Mouse (Mus musculus): ENCODE data around the gene Arhgef25. TPM values are rescaled to one million over a fixed set of nuclear protein-coding genes. Genes with fewer than 3 reads are reported as not detected.

Arhgef25 gene
- polyA plus RNA-seq, 1 experiment, result 5.6 TPM

DNA sequence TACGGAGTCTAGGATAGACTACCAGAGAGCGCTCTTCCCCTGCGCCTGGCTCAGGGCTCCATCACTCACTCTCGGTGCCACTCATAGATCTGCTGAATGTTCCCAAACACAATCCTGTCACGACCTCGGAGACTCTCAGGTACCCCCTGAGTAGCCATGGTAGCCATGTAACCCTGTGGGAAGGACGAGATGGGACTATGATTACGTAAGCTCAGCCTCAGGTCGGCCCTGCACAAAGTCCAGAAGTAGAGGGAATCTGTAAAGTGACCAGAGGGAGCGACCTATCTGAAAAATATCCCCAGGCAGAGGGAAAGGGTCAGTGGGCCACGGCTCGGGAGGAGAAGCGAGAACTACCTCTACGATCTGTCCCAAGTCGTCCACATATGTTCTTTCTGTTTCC is 4.4 kb downstream of the Arhgef25 start:
- H3K36me3 ChIP-seq (ENCODE audit: control insufficient read depth, insufficient read depth, low read length), result no peaks in the 10 kb centered on the region
- TF ChIP-seq CTCF (IDR thresholded peaks at IDR 0.05; ENCODE audit: borderline replicate concordance, control insufficient read depth, extremely low read depth, insufficient read depth, low read length, poor library complexity) (no peak), POLR2A (IDR thresholded peaks at IDR 0.05; ENCODE audit: control insufficient read depth, extremely low read depth, insufficient read depth, low read length, poor library complexity) (no peak)
- no peak overlapping the region for H3K4me3 ChIP-seq (ENCODE audit: control insufficient read depth, insufficient read depth, low read length)
- no peak overlapping the region for H3K27ac ChIP-seq (ENCODE audit: control insufficient read depth, insufficient read depth, low read length)
- peaks cover 20% of the 10 kb centered on the region for H3K27me3 ChIP-seq (ENCODE audit: control insufficient read depth, insufficient read depth, low read length)
- no peak for DNase-seq
- H3K4me1 ChIP-seq (replicated peaks; ENCODE audit: control insufficient read depth, insufficient read depth, low read length), result peaks cover 14% of the 10 kb centered on the region; the same call in 1 of the 2 replicates
- WGBS, result 93% methylated on average over 15 of the region's 15 CpGs

GRCm38 (mm10) chr10:127185101-127185500 is 4.8 kb downstream of the Arhgef25 start:
- TF ChIP-seq CTCF (IDR thresholded peaks at IDR 0.05; ENCODE audit: borderline replicate concordance, control insufficient read depth, extremely low read depth, insufficient read depth, low read length, poor library complexity) (no peak), POLR2A (IDR thresholded peaks at IDR 0.05; ENCODE audit: control insufficient read depth, extremely low read depth, insufficient read depth, low read length, poor library complexity) (no peak)
- no peak for DNase-seq
- Histone ChIP-seq H3K36me3 (ENCODE audit: control insufficient read depth, insufficient read depth, low read length) (no peaks in the 10 kb centered on the region), H3K4me3 (ENCODE audit: control insufficient read depth, insufficient read depth, low read length) (no peak overlapping the region), H3K27ac (ENCODE audit: control insufficient read depth, insufficient read depth, low read length) (no peak overlapping the region), H3K27me3 (ENCODE audit: control insufficient read depth, insufficient read depth, low read length) (peaks cover 20% of the 10 kb centered on the region), H3K4me1 (replicated peaks; ENCODE audit: control insufficient read depth, insufficient read depth, low read length) (peaks cover 16% of the 10 kb centered on the region; the same call in 1 of the 2 replicates)
- 81% methylated on average over 9 of the region's 9 CpGs for WGBS

DNA sequence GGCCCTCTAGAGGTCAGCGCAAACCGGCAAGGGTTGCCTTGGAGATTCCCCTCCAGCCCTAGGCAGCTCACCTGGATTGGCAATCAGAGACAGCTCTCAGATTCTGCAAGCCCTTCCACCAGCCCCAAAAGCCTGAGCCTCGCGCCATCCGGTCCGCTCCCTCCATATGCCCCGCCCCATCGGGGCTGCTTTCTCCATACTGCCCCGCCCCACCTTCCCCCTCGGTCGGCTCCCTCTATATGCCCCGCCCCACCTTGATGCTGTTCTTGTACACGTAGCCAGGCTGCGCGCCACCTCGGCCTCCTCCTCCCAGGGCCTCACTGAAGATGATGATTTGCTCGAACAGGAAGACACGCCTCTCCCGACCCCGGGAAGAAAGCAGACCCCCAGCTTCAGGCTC is 6.1 kb downstream of the Arhgef25 start:
- 33% methylated on average over 20 of the region's 20 CpGs for WGBS
- H3K36me3 ChIP-seq (ENCODE audit: control insufficient read depth, insufficient read depth, low read length), result no peaks in the 10 kb centered on the region
- DNase-seq, result no peak
- H3K27me3 ChIP-seq (ENCODE audit: control insufficient read depth, insufficient read depth, low read length), result peaks cover 13% of the 10 kb centered on the region
- 0 out of 2 replicates have a peak, but pooled peaks cover 9% of the 10 kb centered on the region for H3K4me1 ChIP-seq (replicated peaks; ENCODE audit: control insufficient read depth, insufficient read depth, low read length)
- no peak overlapping the region for H3K4me3 ChIP-seq (ENCODE audit: control insufficient read depth, insufficient read depth, low read length)
- H3K27ac ChIP-seq (ENCODE audit: control insufficient read depth, insufficient read depth, low read length), result no peak overlapping the region
- TF ChIP-seq CTCF (IDR thresholded peaks at IDR 0.05; ENCODE audit: borderline replicate concordance, control insufficient read depth, extremely low read depth, insufficient read depth, low read length, poor library complexity), result no peak
- no peak for TF ChIP-seq POLR2A (IDR thresholded peaks at IDR 0.05; ENCODE audit: control insufficient read depth, extremely low read depth, insufficient read depth, low read length, poor library complexity)

DNA sequence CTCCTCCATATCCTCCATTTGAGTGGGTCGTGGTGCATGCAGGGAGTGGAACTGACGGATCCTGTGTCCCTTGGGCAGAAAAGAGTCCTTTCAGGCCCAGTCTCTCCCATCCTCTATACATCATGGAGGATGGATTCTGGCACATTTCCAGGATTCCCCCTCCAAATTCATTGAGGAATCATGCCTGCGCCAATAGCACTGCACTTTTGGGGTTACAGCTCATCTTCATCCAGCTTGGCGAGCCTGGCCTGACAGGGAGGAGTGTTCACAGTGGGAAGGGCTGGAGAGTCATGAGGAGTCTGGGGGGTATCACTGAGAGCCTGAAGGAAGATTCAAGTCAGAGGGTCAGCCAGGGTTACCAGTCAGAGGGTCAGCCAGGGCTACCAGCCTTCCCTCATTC is 7.3 kb downstream of the Arhgef25 start:
- no peak for DNase-seq
- Histone ChIP-seq H3K4me3 (ENCODE audit: control insufficient read depth, insufficient read depth, low read length) (no peak overlapping the region), H3K27ac (ENCODE audit: control insufficient read depth, insufficient read depth, low read length) (no peak overlapping the region), H3K36me3 (ENCODE audit: control insufficient read depth, insufficient read depth, low read length) (no peaks in the 10 kb centered on the region), H3K4me1 (replicated peaks; ENCODE audit: control insufficient read depth, insufficient read depth, low read length) (peaks cover 15% of the 10 kb centered on the region; the same call in 1 of the 2 replicates), H3K27me3 (ENCODE audit: control insufficient read depth, insufficient read depth, low read length) (peaks cover 16% of the 10 kb centered on the region)
- TF ChIP-seq CTCF (IDR thresholded peaks at IDR 0.05; ENCODE audit: borderline replicate concordance, control insufficient read depth, extremely low read depth, insufficient read depth, low read length, poor library complexity) (no peak), POLR2A (IDR thresholded peaks at IDR 0.05; ENCODE audit: control insufficient read depth, extremely low read depth, insufficient read depth, low read length, poor library complexity) (no peak)
- 94% methylated on average over 4 of the region's 4 CpGs for WGBS

- H3K27ac ChIP-seq (ENCODE audit: control insufficient read depth, insufficient read depth, low read length), result no peak overlapping the region
- 76% methylated on average over 6 of the region's 6 CpGs for WGBS
- peaks cover 25% of the 10 kb centered on the region for H3K4me1 ChIP-seq (replicated peaks; ENCODE audit: control insufficient read depth, insufficient read depth, low read length)
- peaks cover 12% of the 10 kb centered on the region; the same call in 1 of the 2 replicates for H3K27me3 ChIP-seq (ENCODE audit: control insufficient read depth, insufficient read depth, low read length)
- TF ChIP-seq CTCF (IDR thresholded peaks at IDR 0.05; ENCODE audit: borderline replicate concordance, control insufficient read depth, extremely low read depth, insufficient read depth, low read length, poor library complexity), result no peak
- no peak for TF ChIP-seq POLR2A (IDR thresholded peaks at IDR 0.05; ENCODE audit: control insufficient read depth, extremely low read depth, insufficient read depth, low read length, poor library complexity)
- H3K36me3 ChIP-seq (ENCODE audit: control insufficient read depth, insufficient read depth, low read length), result no peaks in the 10 kb centered on the region
- H3K4me3 ChIP-seq (ENCODE audit: control insufficient read depth, insufficient read depth, low read length), result no peak overlapping the region
- DNase-seq, result no peak
These were observed 8.3 kb downstream of the Arhgef25 start for GRCm38 (mm10) chr10:127181566-127181965.

- H3K27me3 ChIP-seq (ENCODE audit: control insufficient read depth, insufficient read depth, low read length), result peaks cover 11% of the 10 kb centered on the region; the same call in 1 of the 2 replicates
- TF ChIP-seq POLR2A (IDR thresholded peaks at IDR 0.05; ENCODE audit: control insufficient read depth, extremely low read depth, insufficient read depth, low read length, poor library complexity) (no peak), CTCF (IDR thresholded peaks at IDR 0.05; ENCODE audit: borderline replicate concordance, control insufficient read depth, extremely low read depth, insufficient read depth, low read length, poor library complexity) (no peak)
- no peak for DNase-seq
- no peaks in the 10 kb centered on the region for H3K36me3 ChIP-seq (ENCODE audit: control insufficient read depth, insufficient read depth, low read length)
- WGBS, result 77% methylated on average over 3 of the region's 3 CpGs
- no peak overlapping the region for H3K4me3 ChIP-seq (ENCODE audit: control insufficient read depth, insufficient read depth, low read length)
- H3K4me1 ChIP-seq (replicated peaks; ENCODE audit: control insufficient read depth, insufficient read depth, low read length), result peaks cover 27% of the 10 kb centered on the region
- H3K27ac ChIP-seq (ENCODE audit: control insufficient read depth, insufficient read depth, low read length), result no peak overlapping the region
These were observed 9.2 kb downstream of the Arhgef25 start for GRCm38 (mm10) chr10:127180695-127181047.

Measured in thymus, adult 2 months (tissue).